Mouse (Mus musculus): ENCODE results near the gene Zfp358.
A peak's percentile ranks its signal among the peaks of the same experiment; 100 is the strongest.

The Zfp358 gene

DNA sequence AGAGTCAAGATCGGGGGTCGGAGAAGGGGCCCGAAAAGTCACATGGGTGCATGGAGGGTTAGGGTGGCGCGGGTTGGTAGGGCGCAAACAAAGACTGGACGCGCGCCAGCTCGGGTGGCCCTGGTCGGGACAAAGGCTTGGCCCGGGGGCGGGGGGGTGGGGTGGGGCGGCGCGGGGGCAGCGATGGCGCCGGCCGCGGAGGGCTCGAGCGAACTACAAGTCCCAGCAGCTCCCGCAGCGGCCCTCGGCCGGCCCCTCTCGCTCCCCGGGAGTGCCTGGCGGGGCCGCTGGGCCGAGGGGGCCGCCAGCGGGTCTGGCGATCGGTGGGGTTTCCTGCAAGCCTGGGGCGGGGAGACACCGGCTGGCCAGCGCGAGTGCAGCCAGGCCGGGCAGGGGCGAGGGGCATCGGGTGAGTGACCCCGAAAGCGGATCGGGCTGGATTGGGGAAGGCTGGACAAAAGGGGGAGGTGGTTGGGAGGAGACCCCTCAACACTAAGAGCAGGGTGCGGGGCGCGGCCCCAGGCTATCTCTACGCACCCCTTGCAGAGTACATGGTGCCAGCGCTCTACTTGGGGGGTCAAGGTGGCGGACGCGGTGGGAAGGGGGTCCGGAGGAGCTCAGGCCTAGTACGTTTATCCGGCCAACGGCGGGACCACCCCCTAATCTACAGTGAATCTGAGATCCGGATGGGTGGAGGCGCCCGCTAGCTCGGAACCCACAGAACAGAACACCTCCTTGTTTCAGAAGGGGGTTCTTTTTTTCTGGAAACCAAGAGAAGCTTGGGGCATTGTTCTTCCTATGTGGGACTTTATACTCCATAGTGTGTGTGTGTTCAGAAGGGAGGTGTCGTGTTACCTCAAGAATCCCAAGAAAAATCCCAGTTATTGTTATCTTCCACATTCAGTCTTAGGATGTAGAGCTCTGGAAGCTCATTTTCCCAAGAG lies at the start of gene Zfp358:
Gene Zfp358, plus strand, starts transcription at position 238 of the 944 bp plus-strand sequence.
- DNase-seq: peak; percentile 64

GRCm38 (mm10) chr8:3449226-3449625 lies 43.7 kb upstream of the Zfp358 start:
- DNase-seq: no peak

DNA sequence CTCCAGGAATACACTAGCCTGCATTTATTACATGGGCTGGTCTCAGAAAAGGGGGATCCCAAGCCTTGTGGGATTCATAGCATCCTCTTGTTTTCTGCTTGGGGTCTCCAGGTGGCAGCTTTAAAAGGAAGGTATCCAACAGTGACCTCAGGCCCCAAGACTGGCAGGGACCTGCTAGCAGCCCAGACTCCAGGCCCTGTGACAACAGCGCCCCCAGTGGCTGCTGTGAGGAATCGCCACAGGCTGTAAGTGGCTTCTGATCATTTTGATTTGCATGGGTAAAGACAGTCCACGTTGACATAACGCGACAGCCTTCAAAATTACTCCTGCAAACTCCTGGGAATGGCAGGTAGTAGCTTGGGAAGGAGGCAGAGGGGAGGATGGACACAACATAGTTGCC lies 42.3 kb upstream of the Zfp358 start:
- peak; percentile 49 for DNase-seq

- DNase-seq: peak; percentile 68
Measured at GRCm38 (mm10) chr8:3451992-3452391, 40.9 kb upstream of the Zfp358 start.

- peak; percentile 71 for DNase-seq
Measured at GRCm38 (mm10) chr8:3463248-3463647, 29.7 kb upstream of the Zfp358 start.

DNA sequence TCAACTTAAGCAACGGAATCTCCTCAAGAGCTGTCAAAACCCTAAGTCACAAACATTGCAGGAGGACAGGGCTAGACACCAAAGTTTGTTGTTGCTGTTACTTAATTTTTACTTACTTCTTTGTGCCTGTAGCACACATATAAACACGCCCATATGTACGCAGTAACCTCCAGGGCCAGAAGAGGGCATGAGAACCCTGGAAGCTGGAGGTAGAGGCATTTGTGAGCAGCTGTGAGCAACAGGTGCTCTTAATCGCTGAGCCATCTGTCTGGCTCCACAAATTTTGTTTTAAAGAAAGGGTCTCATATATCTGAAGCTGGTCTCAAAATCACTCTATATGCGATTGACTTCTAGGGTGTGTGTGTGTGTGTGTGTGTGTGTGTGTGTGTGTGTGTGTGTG lies 28.6 kb upstream of the Zfp358 start:
- DNase-seq: peak; percentile 50

- DNase-seq: peak; percentile 100
Measured at GRCm38 (mm10) chr8:3467006-3467885, 25.7 kb upstream of the Zfp358 start, which contains the start of gene Pex11g. Gene Pex11g (minus strand): TSS chr8:3467680.

DNA sequence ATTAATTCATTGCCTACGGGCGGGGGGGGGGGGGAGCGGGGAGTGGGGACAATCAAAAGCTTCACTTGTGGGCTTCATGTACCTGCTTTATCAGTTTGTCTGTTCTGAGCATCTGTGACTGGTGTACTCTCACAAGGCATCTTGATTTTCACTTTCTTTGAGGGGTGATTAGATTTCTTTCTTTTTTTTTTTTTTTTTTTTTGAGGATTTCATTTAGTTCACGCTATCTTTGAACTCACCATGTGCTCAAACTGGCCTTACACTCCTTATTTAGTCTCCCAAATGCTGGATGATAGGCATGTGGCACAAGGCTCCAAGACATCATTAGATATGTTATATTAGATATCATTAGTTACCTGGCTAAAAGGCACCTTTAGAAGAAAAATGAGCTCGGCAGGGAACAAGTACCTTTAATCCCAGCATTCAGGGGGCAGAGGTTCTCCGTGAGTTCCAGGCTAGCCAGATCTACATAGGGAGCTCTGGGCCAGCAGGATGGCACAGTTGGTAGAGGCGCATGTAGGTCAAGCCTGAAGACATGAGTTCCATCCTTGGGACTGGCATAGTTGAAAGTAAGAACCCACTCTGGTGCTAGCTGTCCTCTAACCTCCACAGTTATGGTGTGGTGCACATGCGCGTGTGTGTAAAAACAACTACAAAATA lies 24.9 kb upstream of the Zfp358 start:
- DNase-seq: no peak

- no peak for DNase-seq
Measured at GRCm38 (mm10) chr8:3468838-3469237, 24.1 kb upstream of the Zfp358 start.

DNA sequence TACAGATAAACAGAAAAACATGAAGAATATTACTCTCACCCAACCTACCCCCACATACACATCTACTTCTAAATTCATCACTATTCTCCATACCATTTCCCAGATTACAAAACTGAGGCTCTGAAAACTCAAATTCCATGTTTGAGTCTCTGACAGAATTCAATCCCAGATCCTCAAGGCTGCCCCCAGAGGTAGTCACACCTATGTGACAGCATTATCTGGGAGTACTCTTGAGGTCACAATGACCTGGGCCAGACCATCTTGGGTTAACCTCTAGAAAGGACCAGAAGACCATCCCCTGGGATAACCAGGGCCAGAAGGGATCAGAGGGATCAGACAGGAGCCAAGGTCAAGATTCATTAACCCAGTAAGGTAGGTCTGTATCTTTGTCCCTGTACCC lies 22.4 kb upstream of the Zfp358 start, which contains the start of gene Tex45:
Gene Tex45, plus strand, starts transcription at position 301 of the 400 bp plus-strand sequence.
- DNase-seq: no peak

DNA sequence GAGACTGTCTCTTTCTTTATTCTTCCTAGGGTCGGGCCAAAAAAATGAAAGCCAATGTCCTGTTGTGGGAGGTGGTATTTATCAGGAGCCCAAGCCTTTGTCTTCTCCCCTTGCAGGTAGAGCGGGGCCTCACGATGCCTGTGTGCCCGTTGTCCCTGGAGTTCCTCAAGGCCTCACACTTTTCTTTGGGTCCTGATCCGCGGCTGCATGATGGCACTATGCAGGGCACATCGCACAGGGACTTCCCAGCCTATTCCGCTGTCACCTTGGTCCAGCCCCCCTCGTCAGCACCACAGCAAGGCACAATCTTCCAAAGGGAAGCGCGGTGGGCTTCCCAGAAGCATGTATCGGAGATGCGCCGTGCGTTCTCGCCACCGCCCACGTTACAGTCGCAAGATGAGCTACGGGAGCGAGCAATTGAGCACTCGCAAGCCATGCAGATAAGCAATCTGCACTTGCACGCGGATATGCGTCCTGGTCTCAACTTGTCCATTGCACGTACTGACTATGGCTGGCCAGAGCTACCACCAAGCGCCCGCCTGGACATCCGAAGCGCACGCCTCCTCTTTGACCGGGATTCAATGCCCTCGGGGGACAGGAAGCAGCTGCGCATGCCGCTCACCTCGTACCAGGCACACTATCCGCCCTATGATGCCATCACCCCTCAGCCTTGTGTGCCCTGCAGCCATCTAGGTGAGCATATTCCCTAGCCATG lies 17.1 kb upstream of the Zfp358 start:
- no peak for DNase-seq

DNA sequence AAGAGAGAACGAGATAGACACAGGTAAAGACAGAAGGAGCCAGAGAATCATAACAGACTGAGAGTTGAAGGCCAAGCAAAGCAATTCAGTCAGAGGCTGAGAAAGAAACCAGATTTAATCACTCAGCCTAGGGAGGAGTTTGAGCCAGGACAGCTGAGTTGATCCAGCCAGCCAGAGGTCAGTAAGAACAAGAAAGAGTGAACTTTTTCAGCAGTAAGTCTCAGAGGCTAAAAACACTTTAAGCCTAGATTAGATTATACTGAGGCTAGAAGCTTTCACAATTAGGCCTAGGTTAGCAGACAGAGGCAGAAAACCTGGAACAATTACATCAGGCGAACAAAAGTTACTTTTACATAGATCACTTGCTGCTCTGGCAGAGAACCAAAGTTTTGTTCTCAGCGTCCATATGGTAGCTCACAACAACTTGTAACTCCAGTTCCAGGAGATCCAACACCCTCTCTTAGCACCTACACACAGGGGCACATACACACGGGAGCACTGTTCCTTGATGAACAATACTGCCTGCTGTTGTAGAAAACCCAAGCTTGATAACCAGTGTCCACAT lies 12.6 kb upstream of the Zfp358 start:
- no peak for DNase-seq

GRCm38 (mm10) chr8:3481605-3482004 lies 11.3 kb upstream of the Zfp358 start:
- no peak for DNase-seq

DNA sequence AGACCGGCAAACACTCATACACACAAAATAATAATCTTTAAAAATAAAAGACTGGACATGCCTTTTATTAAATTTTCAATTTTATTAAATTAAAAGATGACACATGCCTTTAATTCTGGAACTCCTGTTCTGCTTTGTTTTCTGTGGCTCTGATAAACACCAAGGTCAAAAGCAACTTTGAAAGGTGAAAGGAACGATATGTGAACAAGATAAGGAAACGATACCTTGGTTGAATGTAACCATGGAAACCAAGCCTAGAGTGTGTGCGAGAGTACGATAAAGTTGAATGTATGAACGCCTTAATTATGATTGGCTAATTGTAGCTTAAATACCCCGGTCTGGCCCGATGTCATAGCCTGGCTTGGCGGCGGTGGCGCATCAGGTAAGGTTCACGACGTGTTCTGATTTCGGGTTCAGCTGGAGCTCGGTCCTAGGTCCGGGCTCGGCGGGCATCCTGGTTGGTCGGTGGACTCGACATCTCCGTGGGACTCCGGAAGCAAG lies 10.6 kb upstream of the Zfp358 start:
- DNase-seq: no peak

GRCm38 (mm10) chr8:3483546-3483945 lies 9.4 kb upstream of the Zfp358 start:
- no peak for DNase-seq

- DNase-seq: no peak
Measured at GRCm38 (mm10) chr8:3485192-3485591, 7.7 kb upstream of the Zfp358 start.

- DNase-seq: no peak
Measured at GRCm38 (mm10) chr8:3493845-3494208, 889 bp downstream of the Zfp358 start.

GRCm38 (mm10) chr8:3495578-3496427 lies 2.9 kb downstream of the Zfp358 start:
- DNase-seq: no peak

DNA sequence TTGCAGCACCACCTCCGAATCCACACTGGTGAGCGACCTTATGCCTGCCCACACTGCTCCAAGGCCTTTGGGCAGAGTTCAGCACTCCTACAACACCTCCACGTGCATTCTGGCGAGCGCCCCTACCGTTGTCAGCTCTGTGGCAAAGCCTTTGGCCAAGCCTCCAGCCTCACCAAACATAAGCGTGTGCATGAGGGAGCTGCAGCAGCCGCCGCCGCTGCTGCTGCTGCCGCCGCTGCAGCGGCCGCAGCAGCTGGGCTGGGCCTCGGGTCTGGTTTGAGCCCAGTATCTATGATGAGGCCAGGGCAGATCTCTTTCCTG lies 3.5 kb downstream of the Zfp358 start:
- DNase-seq: no peak

GRCm38 (mm10) chr8:3498583-3498982 lies 5.6 kb downstream of the Zfp358 start:
- DNase-seq: no peak

DNA sequence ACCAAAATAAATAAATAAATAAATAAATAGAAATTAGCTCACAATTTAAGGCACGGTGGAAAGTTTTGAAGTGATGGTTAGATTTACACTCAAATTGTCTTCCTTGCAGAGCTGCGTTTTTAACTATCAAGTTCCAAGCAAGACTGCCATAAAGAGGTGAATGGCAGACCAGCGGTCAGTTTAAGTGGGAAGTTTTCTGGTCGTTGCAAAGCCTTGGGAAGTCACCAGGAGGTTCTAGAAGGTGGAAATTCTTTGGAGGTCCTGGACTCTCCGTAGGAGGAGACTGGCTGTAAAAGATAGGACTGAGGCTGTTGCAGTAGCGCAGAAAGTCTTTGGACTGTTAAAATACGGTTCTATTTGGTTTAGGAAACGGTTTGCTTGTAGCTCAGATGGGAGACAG lies 6.8 kb downstream of the Zfp358 start:
- DNase-seq: no peak

Measured in kidney, adult 9 months (tissue).